ENCODE assay signal across 14 mouse cellular contexts in the genomic region with DNA sequence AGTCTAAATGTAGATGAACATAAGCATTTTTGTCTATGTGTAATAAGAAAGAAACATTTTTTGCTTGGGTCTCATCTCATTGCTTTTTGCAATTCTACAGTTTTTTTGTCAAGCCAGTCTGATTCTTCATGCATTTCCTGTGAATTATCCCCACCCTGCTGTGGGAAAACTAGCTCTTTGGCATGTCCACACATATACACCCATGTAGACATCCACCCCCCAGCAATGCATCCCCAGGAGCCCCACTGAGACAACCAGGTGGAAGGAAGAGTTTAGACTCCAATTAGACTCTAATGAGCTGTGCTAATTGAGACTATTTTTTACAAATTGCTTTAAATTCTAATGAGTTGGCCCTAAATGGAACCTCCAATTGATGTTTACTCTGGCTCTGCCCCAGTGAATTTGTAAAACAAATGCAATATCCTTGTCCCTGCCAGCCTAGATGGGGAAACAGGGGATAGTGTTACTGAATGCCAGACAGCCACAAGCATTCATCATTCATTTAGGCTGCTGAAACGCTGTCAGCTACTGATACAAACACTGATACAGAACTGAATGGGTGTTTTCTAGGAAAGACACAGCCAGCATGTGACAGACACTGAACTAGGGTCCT.
DNase-seq lines count a peak whose midpoint lies in the region; ATAC-seq and TF ChIP-seq lines count a peak whose summit lies in the region.
"Had no signal": no experiment of that assay in that cellular context is flagged by ENCODE, and none has a peak within 500 bp of the region (broad histone marks: within the 10 kb centered on the region; RNA-seq: fewer than 3 reads in every experiment).

No protein-coding gene starts in this region.

- H3K9me3 ChIP-seq in liver, embryonic 12.5 days (replicated peaks): no peaks in the 10 kb centered on the region
- no peaks in the 10 kb centered on the region for H3K9me3 ChIP-seq in heart, embryonic 11.5 days (replicated peaks; ENCODE audit: control insufficient read depth, low read length)
- H3K9me3 ChIP-seq: embryonic facial prominence, embryonic 13.5 days had no signal

- no peak for TF ChIP-seq CTCF in liver, adult 2 months (IDR thresholded peaks at IDR 0.05; ENCODE audit: low read depth, low read length)

- no peaks in the 10 kb centered on the region for H3K79me2 ChIP-seq in liver, adult 2 months (ENCODE audit: control insufficient read depth, insufficient read depth, low read length)

- no peak overlapping the region for H3K9ac ChIP-seq in liver, adult 2 months (ENCODE audit: low read depth, low read length)
- H3K9ac ChIP-seq in liver, embryonic 12.5 days: no peak overlapping the region
- no peak overlapping the region for H3K9ac ChIP-seq in heart, embryonic 11.5 days (ENCODE audit: low read depth, low read length)
- H3K9ac ChIP-seq: embryonic facial prominence, embryonic 13.5 days had no signal

- H3K4me3 ChIP-seq in liver, adult 2 months (ENCODE audit: insufficient read depth, low read depth, low read length): no peak overlapping the region
- H3K4me3 ChIP-seq in liver, embryonic 12.5 days: no peak overlapping the region
- no peak overlapping the region for H3K4me3 ChIP-seq in heart, embryonic 11.5 days (ENCODE audit: low read depth, low read length)
- H3K4me3 ChIP-seq: embryonic facial prominence, embryonic 13.5 days had no signal

- TF ChIP-seq POLR2A in liver, adult 2 months (IDR thresholded peaks at IDR 0.05; ENCODE audit: extremely low read depth, insufficient read depth, low read length): no peak

- H3K36me3 ChIP-seq in liver, adult 2 months (ENCODE audit: control insufficient read depth, insufficient read depth, low read length): no peaks in the 10 kb centered on the region
- no peaks in the 10 kb centered on the region for H3K36me3 ChIP-seq in liver, embryonic 12.5 days
- H3K36me3 ChIP-seq in heart, embryonic 11.5 days (ENCODE audit: control insufficient read depth, insufficient read depth, low read length): no peaks in the 10 kb centered on the region
- H3K36me3 ChIP-seq: embryonic facial prominence, embryonic 13.5 days had no signal

- peak; percentile 10 for DNase-seq in liver, adult 2 months (ENCODE audit: extremely low read depth, low read depth, low spot score)
- peak; percentile 81 for DNase-seq in adipocyte (ENCODE audit: low spot score)
- peak; percentile 71 for DNase-seq in fibroblast of lung, adult 2 months (ENCODE audit: low read depth)
- DNase-seq in layer of hippocampus, postnatal 14 days (ENCODE audit: low spot score in 2 of 2): peak; percentile 8 to 77
- DNase-seq: cerebellum, postnatal 25 days; gastrocnemius, postnatal 10 days; kidney, postnatal 14 days; left cerebral cortex, postnatal 4 days; right cerebral cortex, postnatal 25 days had no signal

- H3K27me3 ChIP-seq in liver, adult 2 months (ENCODE audit: control insufficient read depth, insufficient read depth, low read length): no peaks in the 10 kb centered on the region
- H3K27me3 ChIP-seq in liver, embryonic 12.5 days (replicated peaks): no peaks in the 10 kb centered on the region
- H3K27me3 ChIP-seq in heart, embryonic 11.5 days (ENCODE audit: control insufficient read depth, insufficient read depth, low read length): no peaks in the 10 kb centered on the region
- H3K27me3 ChIP-seq: embryonic facial prominence, embryonic 13.5 days had no signal

- WGBS in liver, adult 2 months: 24% methylated on average over 1 of the region's 1 CpGs
- 34% methylated on average over 1 of the region's 1 CpGs for WGBS in liver, embryonic 12.5 days (ENCODE audit: insufficient replicate concordance)
- 29% methylated on average over 1 of the region's 1 CpGs for WGBS in heart, embryonic 11.5 days (ENCODE audit: insufficient replicate concordance)

- H3K4me1 ChIP-seq in liver, adult 2 months (ENCODE audit: control insufficient read depth, insufficient read depth, low read length): no peaks in the 10 kb centered on the region
- no peaks in the 10 kb centered on the region for H3K4me1 ChIP-seq in liver, embryonic 12.5 days
- H3K4me1 ChIP-seq in heart, embryonic 11.5 days (ENCODE audit: control insufficient read depth, insufficient read depth, low read length): no peaks in the 10 kb centered on the region

- ATAC-seq in liver, embryonic 12.5 days: no peak
- no peak for ATAC-seq in megakaryocyte-erythroid progenitor cell, adult 5-6 weeks (replicated peaks; ENCODE audit: low FRiP score, low TSS enrichment, poor library complexity, severe bottlenecking)
- no peak for ATAC-seq in heart, embryonic 11.5 days (replicated peaks; ENCODE audit: insufficient number of reproducible peaks, low FRiP score, low TSS enrichment)

- H3K27ac ChIP-seq in liver, adult 2 months (replicated peaks; ENCODE audit: insufficient read depth, low read depth, low read length): no peak overlapping the region
- no peak overlapping the region for H3K27ac ChIP-seq in liver, embryonic 12.5 days
- no peak overlapping the region for H3K27ac ChIP-seq in heart, embryonic 11.5 days (ENCODE audit: low read depth, low read length)
- H3K27ac ChIP-seq: embryonic facial prominence, embryonic 13.5 days; macrophage had no signal

- H3K4me2 ChIP-seq in liver, embryonic 12.5 days: no peak overlapping the region
- no peak overlapping the region for H3K4me2 ChIP-seq in heart, embryonic 11.5 days
- H3K4me2 ChIP-seq: embryonic facial prominence, embryonic 13.5 days had no signal

Comparison
In these comparisons a context has a peak if more than half of its experiments do, and no peak if none do; other contexts are left out.
1. DNase-seq: peak in every context shown above with its lines; median percentile 81 in adipocyte; 71 in fibroblast of lung, adult 2 months; 42 in layer of hippocampus, postnatal 14 days; 10 in liver, adult 2 months.